Mouse (Mus musculus) brain, embryonic 14.5 days (tissue): ENCODE measurements around the gene Tsc22d1. TPM values are rescaled to one million over a fixed set of nuclear protein-coding genes. Genes with fewer than 3 reads are reported as not detected.

Experiments
- DNase-seq: peaks from one replicate; pipeline ENCODE4 v3.0.0-alpha.2; 2011; ENCODE audit warnings: low read depth
- CTCF ChIP-seq: fragments of 200-500 bp; IDR thresholded peaks from 2 replicates; pipeline ENCODE4 v1.5.1; 2012; ENCODE audit warnings: inconsistent platforms, mild to moderate bottlenecking, moderate library complexity, borderline replicate concordance; ENCODE audit not compliant: insufficient read depth, insufficient read length; ENCODE audit errors: extremely low read depth
- POLR2A ChIP-seq: fragments of 200-500 bp; IDR thresholded peaks from 2 replicates; pipeline ENCODE4 v1.6.1; 2012; ENCODE audit warnings: mild to moderate bottlenecking, inconsistent platforms, borderline replicate concordance; ENCODE audit not compliant: poor library complexity, insufficient read depth, insufficient read length, severe bottlenecking; ENCODE audit errors: extremely low read depth
- polyA plus RNA-seq: library from polyadenylated mRNA; depleted of rRNA; stranded (reverse); fragments of >200 nt; gene quantifications from 2 replicates; pipeline ENCODE4 v1.2.3, GENCODE M21; 2012

Gene Tsc22d1
- polyA plus RNA-seq, 1 experiment, result 563 TPM

DNA sequence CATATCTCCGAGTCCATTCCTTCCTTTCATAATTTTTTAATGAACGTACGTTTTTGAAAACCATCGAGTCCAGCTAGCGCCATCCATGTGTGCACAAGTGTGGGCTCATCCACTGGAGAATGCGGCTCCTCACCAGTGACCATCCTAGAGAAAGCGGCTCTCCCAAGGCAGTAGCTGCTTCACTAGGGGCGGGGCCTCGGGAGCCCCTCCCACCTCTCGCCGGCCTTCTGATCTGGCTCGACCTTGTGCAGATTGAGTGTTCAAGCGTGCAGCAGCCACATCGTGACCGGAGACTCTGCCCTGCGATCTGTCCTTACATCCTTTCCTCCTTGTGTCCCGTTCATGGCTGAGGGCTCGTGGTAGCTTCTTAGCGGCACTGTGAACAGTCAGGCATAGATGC lies 56.5 kb downstream of the Tsc22d1 start:
- no peak for DNase-seq
- TF ChIP-seq CTCF (no peak), POLR2A (no peak)

DNA sequence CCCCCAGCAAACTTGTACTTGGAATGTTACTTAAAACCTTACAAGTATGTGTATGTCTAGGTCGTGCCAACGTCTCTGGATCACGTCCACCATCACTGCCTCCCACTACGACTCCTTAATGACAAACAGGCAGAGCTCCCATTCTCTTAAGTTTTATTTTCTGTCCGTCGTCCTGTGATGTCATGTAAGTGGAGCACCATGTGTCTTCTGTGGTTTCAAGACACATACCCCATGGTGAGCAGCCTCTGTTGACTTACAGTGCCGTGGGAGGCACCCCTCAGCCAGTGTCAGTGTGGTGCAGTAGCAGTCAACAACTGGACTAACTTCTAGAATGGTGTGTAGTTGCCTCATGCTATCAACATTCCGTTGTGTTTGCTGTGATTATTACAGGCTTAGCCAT lies 57.7 kb downstream of the Tsc22d1 start:
- no peak for TF ChIP-seq CTCF
- TF ChIP-seq POLR2A, result no peak
- DNase-seq, result no peak

DNA sequence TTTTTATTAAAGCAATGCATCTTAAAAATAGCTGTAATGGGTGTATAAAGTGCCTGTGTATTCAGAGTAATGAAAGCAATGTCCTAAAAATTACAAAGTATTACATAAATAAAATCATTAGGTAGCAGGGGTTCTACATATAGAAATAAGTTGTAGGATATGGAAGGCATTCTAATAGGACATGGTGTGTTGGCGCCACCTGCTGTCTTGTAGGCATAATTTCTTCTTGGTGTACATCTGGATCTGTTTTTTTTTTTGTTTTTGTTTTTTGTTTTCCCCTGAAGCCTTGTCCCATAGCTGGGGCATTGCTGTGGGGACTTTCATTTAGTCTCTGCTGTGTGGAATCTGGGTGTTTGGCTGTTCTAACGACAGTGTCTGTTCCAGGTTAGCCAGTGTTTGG lies 58.6 kb downstream of the Tsc22d1 start:
- no peak for TF ChIP-seq POLR2A
- peak; percentile 49 for TF ChIP-seq CTCF
- DNase-seq, result peak; percentile 91

DNA sequence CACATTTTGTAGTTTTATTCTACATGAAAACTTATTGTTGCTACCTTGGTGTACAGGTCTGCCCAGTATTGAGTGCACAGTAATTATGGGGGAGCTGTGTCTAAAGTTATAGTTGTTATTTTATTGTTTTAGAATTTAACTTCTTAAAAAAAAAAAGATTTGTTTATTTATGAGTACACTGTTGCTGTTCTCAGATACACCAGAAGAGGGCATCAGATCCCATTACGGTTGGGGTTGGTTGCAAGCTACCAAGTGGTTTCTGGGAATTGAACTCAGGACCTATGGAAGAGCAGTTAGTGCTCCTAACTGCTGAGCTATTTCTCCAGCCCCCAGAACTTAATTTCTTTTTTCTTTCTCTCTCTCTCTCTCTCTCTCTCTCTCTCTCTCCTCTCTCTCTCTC lies 59.4 kb downstream of the Tsc22d1 start:
- TF ChIP-seq CTCF (peak; percentile 25; the same call in 1 of the 2 replicates), POLR2A (no peak)
- no peak for DNase-seq

DNA sequence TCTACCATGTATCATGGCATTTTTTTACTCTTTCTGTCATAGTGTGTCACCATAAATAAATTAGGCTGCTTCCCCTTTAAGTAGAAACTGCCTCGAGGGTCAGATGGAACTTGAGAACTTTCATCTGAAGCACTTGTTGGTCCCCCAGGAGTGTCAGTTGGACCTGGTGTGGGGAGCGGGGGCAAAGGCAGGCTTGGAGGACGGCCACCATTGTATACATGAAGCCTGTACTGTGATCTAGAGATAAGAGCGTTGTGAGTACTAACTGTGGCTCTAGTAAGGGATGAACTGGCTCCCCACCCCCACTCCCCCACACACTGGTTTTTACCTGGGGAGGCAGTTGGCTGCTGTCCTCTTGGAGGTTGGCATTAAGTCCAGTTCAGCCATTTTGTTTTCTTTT lies 62.0 kb downstream of the Tsc22d1 start:
- TF ChIP-seq CTCF, result no peak
- TF ChIP-seq POLR2A, result no peak
- no peak for DNase-seq

DNA sequence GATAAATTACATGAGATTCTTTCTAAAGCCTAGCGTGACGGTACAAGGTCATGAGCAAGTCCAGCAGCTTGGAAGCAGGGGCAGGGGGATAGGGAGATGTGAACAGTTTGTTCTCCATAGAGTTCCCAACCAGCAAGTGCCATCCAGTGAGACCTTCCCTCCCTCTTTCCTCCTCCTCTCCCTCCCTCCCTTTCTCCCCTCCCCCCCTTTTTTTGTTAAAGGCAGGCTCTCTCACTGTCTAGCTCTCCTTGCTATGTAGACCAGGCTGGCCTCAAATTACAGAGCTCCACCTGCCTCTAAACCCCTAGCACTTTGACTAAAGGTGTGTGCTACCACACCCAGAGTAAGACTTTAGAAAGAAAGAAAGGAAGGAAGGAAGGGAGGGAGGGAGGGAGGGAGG lies 63.3 kb downstream of the Tsc22d1 start:
- no peak for DNase-seq
- TF ChIP-seq CTCF (no peak), POLR2A (no peak)

DNA sequence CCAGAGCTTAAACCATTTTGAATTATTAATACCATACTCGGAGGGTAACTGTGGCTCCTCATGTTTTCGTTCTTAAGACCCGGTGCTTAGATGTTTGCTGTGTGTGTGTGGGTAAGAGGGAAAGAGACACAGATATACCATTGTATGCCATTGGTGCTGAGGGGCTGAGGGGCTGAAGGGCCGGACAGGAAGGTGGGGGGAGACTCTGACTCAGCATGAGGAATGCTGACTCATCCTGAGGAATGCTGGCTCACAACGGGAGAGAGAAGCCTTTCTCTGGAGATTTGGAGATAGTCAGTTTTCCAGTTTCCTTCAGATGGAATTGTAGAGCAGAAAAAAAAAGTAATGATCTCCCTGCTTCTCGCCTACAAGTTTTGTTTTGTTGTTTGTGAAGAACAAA lies 63.9 kb downstream of the Tsc22d1 start:
- TF ChIP-seq CTCF (no peak), POLR2A (no peak)
- no peak for DNase-seq

DNA sequence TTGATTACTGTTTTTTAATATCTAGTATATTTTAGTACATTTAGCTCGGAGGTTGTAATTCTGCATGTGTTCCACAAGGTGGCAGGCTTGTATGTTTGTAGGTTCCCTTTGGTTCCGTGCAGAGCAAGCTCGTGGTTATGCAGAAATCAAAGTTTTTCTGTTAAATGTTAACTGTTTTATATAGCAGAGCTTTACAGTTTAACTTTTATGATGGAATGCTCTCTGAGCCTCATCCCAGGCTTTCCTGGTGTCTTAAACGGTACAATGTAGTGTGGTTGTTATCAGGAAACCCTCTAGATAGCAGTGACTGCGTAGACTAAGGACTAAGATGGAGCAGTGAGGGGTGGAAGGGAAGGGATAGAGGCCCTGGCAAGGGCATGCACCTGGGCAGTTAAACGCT lies 65.1 kb downstream of the Tsc22d1 start:
- peak; percentile 78 for DNase-seq
- no peak for TF ChIP-seq POLR2A
- TF ChIP-seq CTCF, result peak; percentile 71; the same call in 1 of the 2 replicates

DNA sequence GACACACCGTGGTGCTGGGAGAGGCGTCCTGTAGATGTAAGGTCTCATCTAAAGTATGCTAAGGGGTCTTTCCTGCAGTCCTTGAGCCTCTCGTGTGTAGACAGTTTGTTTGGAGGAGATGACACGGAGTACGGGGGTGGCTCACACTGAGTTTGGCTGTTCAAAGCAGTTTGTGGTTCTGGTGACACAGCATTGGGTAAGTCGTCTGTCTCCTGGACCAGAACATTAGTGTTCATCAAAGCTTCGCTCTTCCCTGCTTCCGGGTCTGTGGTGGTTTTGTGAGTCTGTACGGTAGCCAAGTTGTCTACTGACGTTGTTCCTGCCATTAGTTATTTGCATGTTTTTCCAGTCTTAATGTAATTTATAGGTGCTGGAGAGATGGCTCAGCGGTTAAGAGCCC lies 65.7 kb downstream of the Tsc22d1 start:
- no peak for DNase-seq
- TF ChIP-seq POLR2A (no peak), CTCF (no peak)

DNA sequence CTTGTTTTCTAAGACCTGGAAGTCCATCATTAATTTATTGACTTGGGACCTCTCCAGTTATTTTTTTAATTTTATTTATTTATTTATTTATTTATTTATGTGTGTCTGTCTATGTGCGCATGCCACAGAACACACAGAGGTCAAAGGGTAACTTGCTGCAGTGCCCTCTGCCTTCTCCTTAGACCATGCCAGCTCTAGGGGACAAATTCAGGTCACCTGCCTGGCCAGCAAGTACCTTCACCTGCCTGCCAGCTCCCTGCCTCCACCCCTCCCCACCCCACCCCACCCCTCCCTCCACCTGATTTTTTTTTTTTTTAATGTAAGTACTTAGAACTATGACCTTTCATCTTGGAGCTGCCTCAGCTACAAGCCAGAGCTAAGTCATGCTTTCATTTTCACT lies 68.9 kb downstream of the Tsc22d1 start:
- DNase-seq, result no peak
- no peak for TF ChIP-seq POLR2A
- no peak for TF ChIP-seq CTCF

DNA sequence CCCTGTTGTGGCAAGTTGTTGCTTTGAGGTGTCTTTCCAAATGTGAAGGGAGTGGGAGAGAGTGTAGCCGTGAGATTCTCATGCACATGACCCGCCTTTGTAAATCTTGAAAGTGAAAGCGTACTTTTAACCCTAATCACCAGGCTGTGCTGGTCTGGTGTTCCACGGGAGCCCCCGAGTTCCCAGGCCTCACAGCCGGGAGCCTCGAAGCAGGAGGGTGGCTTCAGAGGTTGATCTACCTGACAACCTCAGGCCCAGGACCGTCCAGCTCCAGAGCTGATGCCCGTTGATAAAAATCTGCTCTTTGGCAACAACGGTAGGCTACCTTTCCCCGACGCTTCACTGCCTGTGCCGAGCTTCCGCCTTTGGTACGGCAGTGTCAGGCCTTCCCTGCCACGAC lies 72.8 kb downstream of the Tsc22d1 start:
- DNase-seq, result no peak
- TF ChIP-seq POLR2A (no peak), CTCF (no peak)

DNA sequence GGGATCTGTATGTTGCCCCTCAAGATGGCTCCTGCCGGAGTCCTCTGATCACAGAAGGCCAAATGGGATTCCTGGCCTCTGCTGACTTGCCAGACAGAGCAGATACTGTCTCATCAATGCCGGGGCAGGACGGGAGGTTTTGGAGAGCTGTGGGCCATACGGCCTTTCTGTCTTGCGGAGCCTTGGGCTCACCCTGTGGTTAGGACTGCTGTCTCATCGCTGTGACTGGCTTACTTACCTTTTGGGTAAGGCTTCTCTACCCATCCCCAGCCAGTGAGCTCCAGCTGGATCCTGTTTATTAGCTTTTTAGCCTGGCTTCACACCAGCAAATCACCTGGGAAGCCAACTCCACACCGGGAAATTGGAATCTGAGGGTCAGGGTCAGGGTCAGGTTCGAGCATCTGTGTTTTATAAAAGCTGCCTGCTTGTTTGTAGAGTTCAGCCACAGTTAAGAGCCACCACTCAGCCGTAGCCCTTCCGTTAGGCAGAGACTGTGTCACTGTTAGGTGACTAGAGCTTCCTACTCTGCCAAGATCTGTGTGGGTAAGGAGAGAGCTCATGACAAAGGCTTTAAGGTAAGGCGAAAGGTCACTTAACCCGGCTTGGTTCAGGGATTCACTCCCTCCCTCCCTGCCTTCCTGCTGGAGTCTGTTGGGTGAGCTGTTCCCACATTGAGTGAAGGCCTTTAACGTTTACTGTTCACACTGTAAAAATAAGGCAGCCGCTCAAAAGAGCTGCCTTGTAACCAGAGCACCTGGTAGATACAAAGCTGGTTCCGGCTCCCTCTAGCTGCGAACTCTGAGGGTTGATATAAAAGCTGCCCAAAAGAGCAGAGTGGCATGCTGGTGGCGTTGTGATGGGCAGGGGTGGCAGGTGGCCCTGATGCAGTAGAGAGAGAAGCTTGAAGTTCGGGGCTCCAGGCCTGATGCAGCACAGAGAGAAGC lies 73.6 kb downstream of the Tsc22d1 start:
- no peak for TF ChIP-seq POLR2A
- peak; percentile 26; the same call in 1 of the 2 replicates for TF ChIP-seq CTCF
- no peak for DNase-seq
